Mouse (Mus musculus) testis, adult 2 months (tissue): ENCODE data around the gene Dnajc28.

ENCODE experiments used
- CTCF ChIP-seq: fragments of 200-500 bp; IDR thresholded peaks from 2 replicates; pipeline ENCODE4 v1.5.1; 2012; ENCODE audit warnings: low read depth, mild to moderate bottlenecking, inconsistent platforms, low read length, moderate library complexity; ENCODE audit not compliant: control insufficient read depth, insufficient read depth, insufficient replicate concordance
- POLR2A ChIP-seq: fragments of 200-500 bp; IDR thresholded peaks from 2 replicates; pipeline ENCODE4 v1.6.1; 2012; ENCODE audit warnings: low read depth, mild to moderate bottlenecking, inconsistent platforms, low read length, moderate library complexity; ENCODE audit not compliant: control insufficient read depth

DNA sequence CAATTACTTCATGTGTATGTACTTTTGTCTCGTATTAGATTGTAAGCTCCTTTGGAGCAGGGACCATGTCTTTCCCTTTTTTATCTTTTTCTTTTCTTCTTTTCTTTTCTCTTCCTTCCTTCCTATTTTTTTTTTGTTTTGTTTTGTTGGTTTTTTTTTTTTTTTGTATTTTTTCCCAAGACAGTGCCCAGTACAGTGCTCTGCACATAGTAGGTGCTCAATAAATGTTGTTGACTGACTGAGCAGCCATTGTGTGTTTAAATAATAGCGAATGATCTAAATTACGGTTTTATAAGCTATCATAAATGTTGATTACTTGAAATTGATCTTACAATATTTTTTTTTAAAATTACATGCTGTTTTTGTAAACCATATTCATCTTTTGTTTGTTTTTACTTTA lies 45.0 kb upstream of the Dnajc28 start:
- TF ChIP-seq POLR2A (no peak), CTCF (no peak)
